Mouse (Mus musculus) ES-E14 (cell line): Measurements from ENCODE around the gene Prpf31. TPM values are rescaled to one million over a fixed set of nuclear protein-coding genes. Genes with fewer than 3 reads are reported as not detected.

Experiments
- DNase-seq: peaks from one replicate; pipeline ENCODE4 v3.0.0-alpha.2; 2013; ENCODE audit warnings: low read depth, low spot score
- H3K27ac ChIP-seq: 2 replicates; pipeline ENCODE4 v1.5.1; 2012; ENCODE audit warnings: low read depth, mild to moderate bottlenecking, low read length, moderate library complexity, mixed read lengths; ENCODE audit not compliant: poor library complexity, insufficient read depth, severe bottlenecking
- H3K36me3 ChIP-seq: 2 replicates; pipeline ENCODE4 v1.6.1; 2012; ENCODE audit warnings: mild to moderate bottlenecking, low read length, moderate library complexity, mixed read lengths; ENCODE audit not compliant: control insufficient read depth, poor library complexity, insufficient read depth, severe bottlenecking
- H3K4me1 ChIP-seq, 2 experiments: fragments of 150-350 bp in 1 of 2; sonication (generic) in 1 of 2; 2 replicates each; pipeline ENCODE4 v1.6.1; 2012; ENCODE audit warnings: low read length in 2 of 2, mild to moderate bottlenecking in 1 of 2, mixed read lengths in 1 of 2; ENCODE audit not compliant: control insufficient read depth in 2 of 2, insufficient read depth in 2 of 2, poor library complexity in 1 of 2
- H3K4me3 ChIP-seq, 2 experiments: fragments of 150-350 bp in 1 of 2; sonication (generic) in 1 of 2; 2 replicates each; pipeline ENCODE4 v1.5.1; 2012; ENCODE audit warnings: low read length in 2 of 2, low read depth in 1 of 2, mild to moderate bottlenecking in 1 of 2, mixed read lengths in 1 of 2; ENCODE audit not compliant: insufficient read depth in 1 of 2, poor library complexity in 1 of 2, severe bottlenecking in 1 of 2
- H3K9ac ChIP-seq: 2 replicates; pipeline ENCODE4 v1.6.1; 2012; ENCODE audit warnings: low read depth, mild to moderate bottlenecking, low read length, mixed read lengths; ENCODE audit not compliant: poor library complexity, insufficient read depth, severe bottlenecking
- H3K9me3 ChIP-seq: fragments of 150-350 bp; sonication (generic); 2 replicates; pipeline ENCODE4 v1.6.1; 2012; ENCODE audit warnings: low read depth, mild to moderate bottlenecking, low read length; ENCODE audit not compliant: control insufficient read depth, insufficient read depth
- CHD2 ChIP-seq: IDR thresholded peaks from 2 replicates; pipeline ENCODE4 v1.6.1; 2014; ENCODE audit warnings: mild to moderate bottlenecking, low read depth, low read length, inconsistent platforms
- HCFC1 ChIP-seq: IDR thresholded peaks from 2 replicates; pipeline ENCODE4 v1.6.1; 2012; ENCODE audit warnings: low read length, inconsistent platforms, borderline replicate concordance; ENCODE audit not compliant: insufficient read depth
- MAFK ChIP-seq: IDR thresholded peaks from 2 replicates; pipeline ENCODE4 v1.6.1; 2014; ENCODE audit warnings: mild to moderate bottlenecking, low read depth, low read length, inconsistent platforms; ENCODE audit not compliant: insufficient read depth
- ZC3H11A ChIP-seq: IDR thresholded peaks from 2 replicates; pipeline ENCODE4 v1.6.1; 2012; ENCODE audit warnings: low read depth, mild to moderate bottlenecking, inconsistent platforms, low read length, borderline replicate concordance
- ZNF384 ChIP-seq: IDR thresholded peaks from 2 replicates; pipeline ENCODE4 v1.6.1; 2012; ENCODE audit warnings: low read depth, low read length, inconsistent platforms
- in situ Hi-C, 2 experiments: fragments of 600-800 bp; cut with MboI; formaldehyde crosslinking; loops; one replicate each; pipeline ENCODE4 v1.15.1; 2025; ENCODE audit warnings: low sequenced_read_pairs in 2 of 2, inconsistent platforms in 1 of 2; ENCODE audit not compliant: unreplicated experiment in 2 of 2
- total RNA-seq: library from RNA; depleted of rRNA; stranded (reverse); fragments of 300-350 nt; gene quantifications from 2 replicates; pipeline ENCODE4 v1.2.3, GENCODE M21; 2012; rRNA removed

The Prpf31 gene
- total RNA-seq, result 109 and 137 TPM in 2 replicates

- Histone ChIP-seq H3K4me3 (peak within 1 kb of the TSS; percentile 87 to 96), H3K9ac (peak within 1 kb of the TSS; percentile 89), H3K27ac (peak within 1 kb of the TSS; percentile 38; the same call in 1 of the 2 replicates), H3K36me3 (peaks cover 31% of the 10 kb centered on the region), H3K4me1 (no peaks in the 10 kb centered on the region), H3K9me3 (no peaks in the 10 kb centered on the region)
- DNase-seq, result peak; percentile 91
- in situ Hi-C loops, result no loop called here
- TF ChIP-seq ZNF384, result peak; percentile 82; the same call in 1 of the 2 replicates
- no peak for TF ChIP-seq CHD2
- TF ChIP-seq ZC3H11A, result no peak
- TF ChIP-seq HCFC1, result peak; percentile 91
Measured at GRCm38 (mm10) chr7:3629543-3630477, at the start of gene Prpf31, which contains the start of gene Tfpt. Prpf31 (plus strand) TSS chr7:3629985. Tfpt (minus strand) TSS chr7:3629929.

DNA sequence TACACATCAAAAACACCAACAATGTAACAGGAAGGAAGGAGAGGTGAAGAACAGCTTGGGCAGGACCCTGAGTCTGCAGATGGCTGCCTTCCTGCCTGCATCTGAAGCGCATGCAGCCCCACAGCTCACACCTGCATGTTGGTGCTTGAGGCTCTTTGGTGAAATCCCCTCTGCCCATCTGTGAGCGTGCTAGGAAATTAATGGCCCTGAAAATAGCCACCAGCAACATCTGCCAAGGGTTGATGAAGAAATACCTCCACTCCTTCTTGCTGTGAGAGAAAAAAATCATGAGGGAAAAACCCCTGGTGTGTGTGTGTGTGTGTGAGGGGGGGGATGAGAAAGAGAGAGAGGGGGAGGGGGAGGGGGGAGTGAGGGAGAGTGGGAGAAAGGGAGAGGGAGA is 49.8 kb upstream of the Prpf31 start:
- no peaks in the 10 kb centered on the region for H3K9me3 ChIP-seq
- in situ Hi-C loops, result no loop called here
- H3K36me3 ChIP-seq, result peaks cover 6% of the 10 kb centered on the region
- TF ChIP-seq HCFC1, result no peak
- TF ChIP-seq CHD2, result no peak
- no peak for TF ChIP-seq ZNF384
- no peak for TF ChIP-seq ZC3H11A
- TF ChIP-seq MAFK, result no peak
- DNase-seq, result no peak
- H3K27ac ChIP-seq, result no peak overlapping the region
- no peak overlapping the region for H3K4me3 ChIP-seq
- H3K4me1 ChIP-seq, result peaks cover 6 to 9% of the 10 kb centered on the region in 2 experiments
- H3K9ac ChIP-seq, result no peak overlapping the region

DNA sequence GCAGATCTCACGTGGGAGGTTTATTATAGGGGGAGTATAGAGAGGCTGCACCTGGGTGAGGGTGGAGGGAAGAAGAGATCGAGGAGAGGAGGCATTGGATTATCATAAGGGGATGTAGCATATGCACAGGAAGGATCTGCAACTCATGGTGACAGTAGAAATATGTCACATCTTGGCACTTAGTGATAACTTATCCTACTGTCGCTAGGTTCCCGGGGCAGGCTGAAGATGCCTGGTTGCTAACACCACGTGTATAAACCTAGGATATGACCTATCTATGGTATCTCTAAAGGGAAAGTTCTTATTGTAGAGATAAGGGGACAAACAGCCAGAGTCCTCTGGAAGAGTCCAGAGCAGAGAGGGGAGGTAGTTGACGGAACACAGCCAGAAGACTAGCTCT is 44.0 kb upstream of the Prpf31 start:
- TF ChIP-seq HCFC1 (no peak), CHD2 (no peak), ZNF384 (no peak), ZC3H11A (no peak), MAFK (no peak)
- no peak for DNase-seq
- peak overlapping the region; percentile 40 to 49 for H3K4me3 ChIP-seq
- peak overlapping the region; percentile 98 for H3K27ac ChIP-seq
- H3K9ac ChIP-seq, result peak overlapping the region; percentile 66; the same call in 1 of the 2 replicates
- in situ Hi-C loops, result no loop called here
- no peaks in the 10 kb centered on the region for H3K36me3 ChIP-seq
- H3K4me1 ChIP-seq, result peaks cover 9 to 11% of the 10 kb centered on the region in 2 experiments
- no peaks in the 10 kb centered on the region for H3K9me3 ChIP-seq

- Histone ChIP-seq H3K4me3 (peak overlapping the region; percentile 40 to 49), H3K36me3 (no peaks in the 10 kb centered on the region), H3K4me1 (peaks cover 9 to 11% of the 10 kb centered on the region in 2 experiments), H3K9ac (peak overlapping the region; percentile 66; the same call in 1 of the 2 replicates), H3K9me3 (no peaks in the 10 kb centered on the region), H3K27ac (peak overlapping the region; percentile 98)
- in situ Hi-C loops, result no loop called here
- 0 out of 2 replicates have a peak, but pooled peaks have one; percentile 26 for TF ChIP-seq HCFC1
- TF ChIP-seq CHD2, result peak; percentile 66; the same call in 1 of the 2 replicates
- TF ChIP-seq ZNF384, result no peak; the same call in 1 of the 2 replicates
- TF ChIP-seq ZC3H11A, result no peak
- peak; percentile 63 for DNase-seq
Measured at GRCm38 (mm10) chr7:3586255-3586654, 43.5 kb upstream of the Prpf31 start.
